Mouse (Mus musculus) liver, adult 2 months (tissue): ENCODE measurements around the gene Sema3f. TPM values are rescaled to one million over a fixed set of nuclear protein-coding genes. Genes with fewer than 3 reads are reported as not detected.

Source experiments
- DNase-seq: peaks from one replicate; pipeline ENCODE4 v3.0.0-alpha.2; 2011; ENCODE audit warnings: low read depth, low spot score; ENCODE audit errors: extremely low read depth
- H3K27ac ChIP-seq: fragments of 200-500 bp; replicated peaks from 2 replicates; pipeline ENCODE4 v1.5.1; 2012; ENCODE audit warnings: low read depth, mild to moderate bottlenecking, control low read depth, inconsistent platforms, low read length; ENCODE audit not compliant: insufficient read depth
- H3K27me3 ChIP-seq: fragments of 200-500 bp; 2 replicates; pipeline ENCODE4 v1.6.1; 2012; ENCODE audit warnings: mild to moderate bottlenecking, moderate library complexity, low read length, inconsistent platforms; ENCODE audit not compliant: control insufficient read depth, insufficient read depth
- H3K36me3 ChIP-seq: fragments of 200-500 bp; 2 replicates; pipeline ENCODE4 v1.6.1; 2012; ENCODE audit warnings: low read length, inconsistent platforms; ENCODE audit not compliant: control insufficient read depth, insufficient read depth
- H3K4me1 ChIP-seq: fragments of 200-500 bp; 2 replicates; pipeline ENCODE4 v1.6.1; 2011; ENCODE audit warnings: low read length; ENCODE audit not compliant: control insufficient read depth, insufficient read depth
- H3K4me3 ChIP-seq: fragments of 200-500 bp; 2 replicates; pipeline ENCODE4 v1.5.1; 2011; ENCODE audit warnings: low read depth, mild to moderate bottlenecking, control low read depth, low read length, moderate library complexity; ENCODE audit not compliant: insufficient read depth
- H3K79me2 ChIP-seq: fragments of 200-500 bp; 2 replicates; pipeline ENCODE4 v1.6.1; 2012; ENCODE audit warnings: inconsistent platforms, mild to moderate bottlenecking, low read length, moderate library complexity; ENCODE audit not compliant: control insufficient read depth, insufficient read depth
- H3K9ac ChIP-seq: fragments of 200-500 bp; 2 replicates; pipeline ENCODE4 v1.6.1; 2012; ENCODE audit warnings: low read depth, mild to moderate bottlenecking, control low read depth, inconsistent platforms, low read length
- CTCF ChIP-seq: fragments of 200-500 bp; IDR thresholded peaks from 2 replicates; pipeline ENCODE4 v1.5.1; 2011; ENCODE audit warnings: low read depth, low read length, control low read depth
- POLR2A ChIP-seq: fragments of 200-500 bp; IDR thresholded peaks from 2 replicates; pipeline ENCODE4 v1.6.1; 2011; ENCODE audit warnings: low read length, control low read depth; ENCODE audit not compliant: insufficient read depth; ENCODE audit errors: extremely low read depth
- WGBS: fragments of 180-500 bp; shearing (Covaris S2); methylation state at CpG from one replicate; pipeline ENCODE4 v1.1.7; 2018; 5-methylcytosine and 5-hydroxymethylcytosine counted together
- polyA plus RNA-seq: library from polyadenylated mRNA; depleted of rRNA; stranded (reverse); fragments of >200 nt; gene quantifications from 2 replicates; pipeline ENCODE4 v1.2.3, GENCODE M21; 2012
- total RNA-seq: library from RNA; depleted of rRNA; stranded (reverse); fragments of >200 nt; gene quantifications from 2 replicates; pipeline ENCODE4 v1.2.3, GENCODE M21; 2014

The Sema3f gene
- total and polyA plus RNA-seq, 2 experiments, result 3.5 to 8.9 TPM

GRCm38 (mm10) chr9:107703337-107704122, 6.7 kb downstream of the Sema3f start:
- no peaks in the 10 kb centered on the region for H3K27me3 ChIP-seq
- TF ChIP-seq POLR2A, result no peak
- no peak for TF ChIP-seq CTCF
- H3K27ac ChIP-seq, result peak overlapping the region; percentile 8; the same call in 1 of the 2 replicates
- no peaks in the 10 kb centered on the region for H3K36me3 ChIP-seq
- H3K4me3 ChIP-seq, result no peak overlapping the region
- H3K79me2 ChIP-seq, result no peaks in the 10 kb centered on the region
- 40% methylated on average over 14 of the region's 14 CpGs for WGBS
- H3K9ac ChIP-seq, result no peak overlapping the region
- peaks cover 5% of the 10 kb centered on the region for H3K4me1 ChIP-seq
- DNase-seq, result peak; percentile 68

GRCm38 (mm10) chr9:107702606-107703185, 7.6 kb downstream of the Sema3f start:
- DNase-seq, result no peak
- no peaks in the 10 kb centered on the region for H3K79me2 ChIP-seq
- WGBS, result 82% methylated on average over 3 of the region's 3 CpGs
- no peaks in the 10 kb centered on the region for H3K36me3 ChIP-seq
- H3K4me1 ChIP-seq, result peaks cover 5% of the 10 kb centered on the region
- no peak overlapping the region for H3K4me3 ChIP-seq
- TF ChIP-seq CTCF, result no peak
- no peak for TF ChIP-seq POLR2A
- H3K27ac ChIP-seq, result no peak overlapping the region; the same call in 1 of the 2 replicates
- H3K9ac ChIP-seq, result no peak overlapping the region
- no peaks in the 10 kb centered on the region for H3K27me3 ChIP-seq

DNA sequence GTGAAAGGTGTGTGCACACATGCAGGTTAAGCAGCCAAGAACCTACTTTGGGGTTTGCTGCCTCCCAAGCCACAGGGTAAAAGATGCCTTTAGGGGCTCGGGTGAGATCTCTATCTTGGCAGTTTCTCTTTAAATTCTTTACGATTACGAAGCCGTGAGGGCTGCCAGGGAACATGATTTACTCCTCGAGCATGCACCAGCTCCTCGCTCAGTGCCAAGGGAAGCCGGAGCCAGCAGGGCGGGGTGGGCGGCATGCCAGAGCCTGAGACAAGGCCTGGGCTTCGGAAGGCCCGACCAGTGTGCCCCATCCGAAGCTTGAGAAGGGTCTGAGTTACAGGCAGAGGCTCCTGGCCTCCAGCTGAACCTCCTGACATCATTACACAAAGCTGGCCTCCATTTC, 8.7 kb downstream of the Sema3f start:
- Histone ChIP-seq H3K4me1 (peaks cover 7% of the 10 kb centered on the region), H3K79me2 (no peaks in the 10 kb centered on the region), H3K9ac (no peak overlapping the region), H3K27me3 (no peaks in the 10 kb centered on the region), H3K36me3 (no peaks in the 10 kb centered on the region), H3K4me3 (no peak overlapping the region), H3K27ac (no peak overlapping the region)
- 59% methylated on average over 12 of the region's 12 CpGs for WGBS
- DNase-seq, result no peak
- no peak for TF ChIP-seq CTCF
- no peak for TF ChIP-seq POLR2A

GRCm38 (mm10) chr9:107700114-107700571, 10.1 kb downstream of the Sema3f start:
- TF ChIP-seq POLR2A (no peak), CTCF (no peak)
- Histone ChIP-seq H3K36me3 (no peaks in the 10 kb centered on the region), H3K79me2 (no peaks in the 10 kb centered on the region), H3K9ac (no peak overlapping the region), H3K27me3 (no peaks in the 10 kb centered on the region), H3K27ac (no peak overlapping the region), H3K4me1 (peaks cover 9% of the 10 kb centered on the region), H3K4me3 (no peak overlapping the region)
- 78% methylated on average over 6 of the region's 6 CpGs for WGBS
- DNase-seq, result no peak

DNA sequence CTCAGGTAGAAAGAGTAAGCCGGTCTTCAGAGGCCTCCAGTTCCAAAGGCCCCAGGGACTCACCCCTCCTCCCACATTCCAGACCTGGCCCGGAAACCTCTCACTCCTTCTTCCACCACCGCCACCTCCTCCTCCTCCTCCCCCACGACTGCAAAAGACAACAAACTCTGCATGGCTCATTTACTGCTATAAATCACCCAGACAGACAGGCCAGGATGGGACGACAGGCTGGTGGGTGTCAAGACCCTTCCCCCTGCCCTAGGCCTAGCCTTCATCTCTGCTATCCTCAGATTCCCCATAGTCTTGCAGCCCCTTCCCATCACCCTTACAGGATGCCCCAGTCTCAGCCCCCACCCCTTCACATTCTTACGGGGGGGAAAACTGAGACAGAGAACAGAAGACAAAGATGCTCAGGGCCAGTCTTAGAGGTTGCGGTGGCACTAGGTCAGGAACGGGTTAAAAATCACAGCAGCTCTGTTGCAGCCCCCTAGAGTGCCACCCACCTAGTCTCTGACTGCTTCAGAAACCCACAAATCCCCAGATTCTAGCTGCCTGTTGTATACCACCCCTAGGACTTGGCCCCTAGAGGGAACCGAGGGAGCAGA, 10.8 kb downstream of the Sema3f start:
- TF ChIP-seq POLR2A, result no peak
- no peak for TF ChIP-seq CTCF
- Histone ChIP-seq H3K79me2 (no peaks in the 10 kb centered on the region), H3K4me1 (peaks cover 9% of the 10 kb centered on the region), H3K4me3 (no peak overlapping the region), H3K27ac (peak overlapping the region; percentile 21; the same call in 1 of the 2 replicates), H3K9ac (no peak overlapping the region), H3K36me3 (no peaks in the 10 kb centered on the region), H3K27me3 (no peaks in the 10 kb centered on the region)
- WGBS, result 65% methylated on average over 9 of the region's 9 CpGs
- DNase-seq, result no peak
